Mouse (Mus musculus): ENCODE data around the gene Tshz2. TPM values are rescaled to one million over a fixed set of nuclear protein-coding genes. Genes with fewer than 3 reads are reported as not detected.

Gene Tshz2
- polyA plus RNA-seq, 1 experiment from 2014 or later, result 36.3 TPM

DNA sequence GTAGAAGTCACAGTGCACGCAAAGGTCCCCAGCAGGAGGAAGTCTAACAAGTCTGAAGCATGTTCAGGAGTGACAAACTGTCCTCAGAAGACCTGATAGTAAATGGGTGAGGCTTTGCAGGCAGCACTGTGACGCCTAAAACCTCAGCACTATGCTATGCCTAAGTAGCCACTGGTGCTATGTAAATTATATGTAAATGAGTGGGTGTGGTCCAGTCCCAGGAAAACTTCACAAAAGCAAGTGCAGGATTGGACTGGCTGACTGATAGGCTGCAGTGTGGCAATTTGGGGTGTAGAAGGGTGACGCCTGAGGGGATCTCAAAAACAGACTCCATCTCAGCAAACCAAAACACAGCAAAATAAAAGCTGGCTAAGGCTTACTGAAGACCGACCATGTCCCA, 277.8 kb downstream of the Tshz2 start:
- Histone ChIP-seq H3K27me3 (no peaks in the 10 kb centered on the region), H3K36me3 (no peaks in the 10 kb centered on the region), H3K9ac (no peak overlapping the region), H3K9me3 (no peaks in the 10 kb centered on the region), H3K4me2 (no peak overlapping the region), H3K4me1 (replicated peaks) (0 out of 2 replicates have a peak, but pooled peaks cover 3% of the 10 kb centered on the region), H3K27ac (replicated peaks) (no peak overlapping the region), H3K4me3 (no peak overlapping the region)
- ATAC-seq (ENCODE audit: low FRiP score, low read depth), result no peak
- WGBS, result 63% methylated on average over 4 of the region's 4 CpGs

DNA sequence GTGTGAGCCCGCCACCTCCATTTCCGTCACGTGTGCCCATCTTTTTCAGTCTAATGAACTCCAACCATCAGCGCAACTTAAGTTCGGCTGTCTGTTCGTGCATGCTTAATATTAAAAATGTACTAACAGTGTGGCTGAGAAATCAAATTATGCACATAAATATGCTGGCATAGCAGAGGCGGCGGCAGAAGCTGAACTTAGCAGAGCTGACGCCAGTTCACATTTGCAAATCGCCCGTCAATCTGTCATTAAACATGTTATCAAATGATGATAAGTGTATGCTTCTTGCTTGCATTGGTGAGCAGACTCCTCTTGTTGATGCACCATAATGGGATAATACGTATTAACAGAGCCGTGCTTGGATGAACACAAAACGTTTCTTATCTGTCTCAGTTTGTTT, 280.0 kb downstream of the Tshz2 start:
- 0 out of 2 replicates have a peak, but pooled peaks cover 3% of the 10 kb centered on the region for H3K4me1 ChIP-seq (replicated peaks)
- 0 out of 2 replicates have a peak overlapping the region, but pooled peaks have one; percentile 1 for H3K4me2 ChIP-seq
- H3K36me3 ChIP-seq, result no peaks in the 10 kb centered on the region
- no peaks in the 10 kb centered on the region for H3K9me3 ChIP-seq
- 69% methylated on average over 14 of the region's 14 CpGs for WGBS
- no peak overlapping the region for H3K9ac ChIP-seq
- H3K4me3 ChIP-seq, result no peak overlapping the region
- H3K27me3 ChIP-seq, result no peaks in the 10 kb centered on the region
- H3K27ac ChIP-seq (replicated peaks), result 0 out of 2 replicates have a peak overlapping the region, but pooled peaks have one; percentile 25
- no peak for ATAC-seq (ENCODE audit: low FRiP score, low read depth)

DNA sequence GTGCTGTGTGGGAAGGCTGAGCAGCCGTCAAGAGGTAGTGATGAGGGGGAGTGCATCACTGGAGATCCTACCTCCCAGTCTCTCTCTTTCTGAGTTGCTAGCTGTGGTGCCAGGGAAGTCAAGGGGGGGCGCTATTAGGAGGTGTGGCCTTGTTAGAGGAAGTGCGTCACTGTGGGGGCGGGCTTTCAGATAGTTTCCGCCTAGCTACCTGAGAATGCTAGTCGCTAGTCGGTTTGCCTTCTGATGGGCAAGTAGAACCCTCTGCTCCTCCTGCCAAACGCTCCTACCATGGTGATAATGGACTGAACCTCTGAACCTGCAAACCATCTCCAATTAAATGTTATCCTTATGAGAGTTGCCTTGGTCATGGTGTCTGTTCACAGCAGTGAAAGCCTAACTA, 282.1 kb downstream of the Tshz2 start:
- Histone ChIP-seq H3K4me1 (replicated peaks) (0 out of 2 replicates have a peak, but pooled peaks cover 3% of the 10 kb centered on the region), H3K36me3 (no peaks in the 10 kb centered on the region), H3K27ac (replicated peaks) (no peak overlapping the region), H3K27me3 (no peaks in the 10 kb centered on the region), H3K4me3 (no peak overlapping the region), H3K4me2 (no peak overlapping the region), H3K9ac (no peak overlapping the region), H3K9me3 (no peaks in the 10 kb centered on the region)
- ATAC-seq (ENCODE audit: low FRiP score, low read depth), result no peak
- WGBS, result 81% methylated on average over 8 of the region's 8 CpGs

DNA sequence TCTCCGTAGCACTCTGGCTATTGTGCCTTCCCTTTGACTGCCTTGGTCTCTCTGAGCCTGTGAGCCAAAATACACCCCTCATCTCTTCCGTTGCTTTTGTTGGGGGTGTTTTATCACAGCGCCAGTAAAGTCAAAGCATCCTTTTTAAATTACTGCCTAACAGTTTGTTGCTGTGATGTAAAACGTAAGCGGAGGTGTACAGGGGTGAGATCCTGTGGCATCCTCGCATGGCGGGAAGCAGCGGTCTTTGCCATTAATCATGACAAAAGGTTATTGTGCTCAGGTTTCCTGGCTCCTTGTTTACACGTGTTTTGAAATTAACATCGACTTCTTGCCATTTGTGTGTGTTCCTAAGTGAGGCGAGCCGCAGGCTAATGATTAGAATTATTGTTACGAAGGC, 282.5 kb downstream of the Tshz2 start:
- H3K4me1 ChIP-seq (replicated peaks), result 0 out of 2 replicates have a peak, but pooled peaks cover 3% of the 10 kb centered on the region
- no peak for ATAC-seq (ENCODE audit: low FRiP score, low read depth)
- no peaks in the 10 kb centered on the region for H3K36me3 ChIP-seq
- no peaks in the 10 kb centered on the region for H3K9me3 ChIP-seq
- H3K9ac ChIP-seq, result no peak overlapping the region
- H3K27ac ChIP-seq (replicated peaks), result no peak overlapping the region
- H3K4me2 ChIP-seq, result no peak overlapping the region
- no peaks in the 10 kb centered on the region for H3K27me3 ChIP-seq
- H3K4me3 ChIP-seq, result no peak overlapping the region
- WGBS, result 63% methylated on average over 13 of the region's 13 CpGs

DNA sequence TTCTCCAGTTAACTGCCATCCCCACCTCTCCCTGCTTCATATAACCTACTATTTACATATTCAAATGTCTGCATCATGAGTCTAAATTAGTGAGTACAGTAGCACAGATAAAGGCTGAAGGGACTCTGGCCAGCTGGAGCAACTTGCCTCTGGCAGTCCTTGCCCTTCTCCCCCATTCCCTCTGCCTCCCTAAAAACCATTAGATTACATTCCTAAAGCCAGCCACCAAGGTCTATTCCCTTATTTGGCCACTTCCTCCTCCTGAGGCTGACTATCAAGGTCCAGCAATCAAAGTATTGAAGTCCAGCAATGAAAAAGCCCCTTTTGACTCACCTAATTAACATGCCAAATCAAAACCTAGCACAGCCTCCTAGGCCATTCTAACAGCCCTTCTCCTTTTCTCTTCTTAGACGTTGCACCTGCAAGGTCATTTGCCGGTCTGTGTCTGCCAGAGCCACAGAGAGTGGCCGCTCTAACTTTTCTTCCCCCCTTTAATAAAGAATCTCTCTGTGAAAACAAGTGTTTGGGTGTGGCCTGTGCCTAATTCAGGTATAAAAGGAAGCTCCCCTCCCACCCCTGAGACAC, 286.4 kb downstream of the Tshz2 start:
- H3K9ac ChIP-seq, result no peak overlapping the region
- H3K4me2 ChIP-seq, result no peak overlapping the region
- H3K36me3 ChIP-seq, result no peaks in the 10 kb centered on the region
- no peaks in the 10 kb centered on the region for H3K4me1 ChIP-seq (replicated peaks)
- no peak overlapping the region for H3K4me3 ChIP-seq
- whole genome bisulfite sequencing, result 72% methylated on average over 3 of the region's 3 CpGs
- ATAC-seq (ENCODE audit: low FRiP score, low read depth), result no peak
- no peaks in the 10 kb centered on the region for H3K27me3 ChIP-seq
- H3K9me3 ChIP-seq, result no peaks in the 10 kb centered on the region
- H3K27ac ChIP-seq (replicated peaks), result no peak overlapping the region

DNA sequence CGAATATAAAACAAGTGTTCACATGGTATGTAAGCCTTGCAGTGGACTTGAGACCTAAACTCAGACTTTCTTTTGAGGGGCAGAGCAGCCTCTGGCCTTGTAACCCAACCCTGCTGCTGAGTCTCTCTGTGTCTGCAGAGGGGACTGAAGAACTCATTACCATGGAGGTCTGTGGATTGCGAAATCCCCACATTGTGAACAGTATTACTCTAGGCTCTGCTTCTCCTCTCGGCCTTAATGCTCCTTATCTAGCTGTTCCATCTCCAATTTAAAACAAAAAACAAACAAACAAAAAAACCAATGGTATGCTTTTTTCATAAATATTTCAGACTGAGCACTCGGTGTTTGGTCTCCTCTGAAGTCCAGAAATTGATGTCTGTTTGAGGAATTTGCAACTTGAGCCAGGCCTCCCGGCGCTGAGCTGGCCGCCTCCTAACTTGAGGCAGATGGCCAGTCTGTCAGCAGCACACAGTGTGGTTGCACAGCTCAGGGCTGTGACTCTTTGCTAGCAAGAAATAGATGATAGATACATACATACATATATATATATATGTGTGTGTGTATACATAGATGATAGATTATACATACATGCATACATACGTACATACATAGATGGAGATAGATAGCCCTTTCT, 291.5 kb downstream of the Tshz2 start:
- no peak for ATAC-seq (ENCODE audit: low FRiP score, low read depth)
- no peak overlapping the region for H3K27ac ChIP-seq (replicated peaks)
- H3K4me1 ChIP-seq (replicated peaks), result peaks cover 14% of the 10 kb centered on the region
- 84% methylated on average over 8 of the region's 8 CpGs for WGBS
- no peak overlapping the region for H3K4me2 ChIP-seq
- no peaks in the 10 kb centered on the region for H3K27me3 ChIP-seq
- H3K9me3 ChIP-seq, result no peaks in the 10 kb centered on the region
- H3K36me3 ChIP-seq, result no peaks in the 10 kb centered on the region
- H3K9ac ChIP-seq, result no peak overlapping the region
- H3K4me3 ChIP-seq, result no peak overlapping the region

DNA sequence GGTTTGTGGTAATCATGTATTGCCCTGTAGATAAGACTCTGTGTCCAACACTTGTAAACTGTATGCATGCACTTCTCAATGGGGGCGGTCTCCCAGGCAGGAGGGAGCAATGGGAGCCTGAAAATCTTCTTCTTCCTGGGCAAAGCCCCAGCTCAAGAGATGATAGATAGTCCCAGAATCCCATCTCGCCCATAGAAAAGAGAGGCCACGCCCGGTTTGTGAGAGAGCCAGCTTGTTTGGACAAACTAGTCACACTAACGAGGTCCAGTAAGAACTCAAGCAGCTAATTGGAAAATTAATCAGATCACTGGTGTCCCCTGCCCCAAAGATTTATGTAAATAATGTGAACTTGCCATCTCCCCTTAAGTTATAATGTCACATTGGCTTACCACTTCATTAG, 292.7 kb downstream of the Tshz2 start:
- no peak for ATAC-seq (ENCODE audit: low FRiP score, low read depth)
- H3K9me3 ChIP-seq, result no peaks in the 10 kb centered on the region
- 79% methylated on average over 5 of the region's 5 CpGs for WGBS

DNA sequence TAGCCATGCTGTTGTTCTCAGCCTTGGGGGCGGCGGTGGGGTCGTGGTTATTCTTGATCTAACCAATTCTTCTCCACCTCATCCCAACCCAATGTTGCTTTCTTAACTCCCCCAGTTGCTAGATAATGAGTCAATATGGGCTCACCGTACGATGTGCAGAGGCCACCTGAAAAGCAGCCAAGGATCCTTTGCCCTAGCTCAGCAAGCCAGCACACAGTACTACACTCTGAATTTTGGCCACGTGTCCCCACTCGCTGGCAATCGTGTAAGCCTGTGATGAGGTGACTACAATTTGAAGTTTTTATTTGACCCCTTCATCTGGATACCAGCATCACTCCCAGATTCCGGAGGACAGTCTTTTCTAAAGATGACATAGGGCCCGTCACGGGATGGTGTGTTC, 293.2 kb downstream of the Tshz2 start:
- Histone ChIP-seq H3K36me3 (no peaks in the 10 kb centered on the region), H3K4me3 (no peak overlapping the region), H3K27me3 (no peaks in the 10 kb centered on the region), H3K4me1 (replicated peaks) (peaks cover 23% of the 10 kb centered on the region), H3K27ac (replicated peaks) (no peak overlapping the region), H3K4me2 (no peak overlapping the region), H3K9ac (no peak overlapping the region), H3K9me3 (no peaks in the 10 kb centered on the region)
- ATAC-seq (ENCODE audit: low FRiP score, low read depth), result no peak
- 82% methylated on average over 11 of the region's 11 CpGs for WGBS

More for the DNA sequence above, 292.7 kb downstream of the Tshz2 start:
- H3K4me1 ChIP-seq (replicated peaks), result peaks cover 23% of the 10 kb centered on the region
- no peak overlapping the region for H3K4me3 ChIP-seq
- H3K27ac ChIP-seq (replicated peaks), result no peak overlapping the region
- H3K4me2 ChIP-seq, result no peak overlapping the region
- no peak overlapping the region for H3K9ac ChIP-seq
- no peaks in the 10 kb centered on the region for H3K27me3 ChIP-seq
- no peaks in the 10 kb centered on the region for H3K36me3 ChIP-seq

DNA sequence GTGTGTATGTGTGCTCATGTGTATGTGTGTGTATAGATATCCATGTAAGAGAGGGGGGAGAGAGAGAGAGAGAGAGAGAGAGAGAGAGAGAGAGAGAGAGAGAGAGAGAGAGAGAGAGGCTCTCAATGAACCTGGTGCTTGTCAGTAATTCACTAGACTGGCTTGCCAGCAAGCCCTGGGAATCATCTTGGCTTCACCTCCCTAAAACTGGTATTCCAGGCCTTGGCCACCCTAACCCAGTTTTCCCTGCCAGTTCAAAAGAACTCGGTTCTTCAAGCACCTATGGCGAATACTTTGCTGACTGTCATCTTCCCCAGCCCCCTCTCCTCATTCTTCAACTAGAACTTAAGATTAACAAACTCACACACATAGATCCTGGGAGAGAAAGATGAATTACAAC, 294.6 kb downstream of the Tshz2 start:
- no peaks in the 10 kb centered on the region for H3K9me3 ChIP-seq
- no peak overlapping the region for H3K4me2 ChIP-seq
- H3K27ac ChIP-seq (replicated peaks), result no peak overlapping the region
- 84% methylated on average over 2 of the region's 2 CpGs for WGBS
- H3K36me3 ChIP-seq, result no peaks in the 10 kb centered on the region
- no peaks in the 10 kb centered on the region for H3K27me3 ChIP-seq
- ATAC-seq (ENCODE audit: low FRiP score, low read depth), result no peak
- H3K4me3 ChIP-seq, result no peak overlapping the region
- peaks cover 23% of the 10 kb centered on the region for H3K4me1 ChIP-seq (replicated peaks)
- no peak overlapping the region for H3K9ac ChIP-seq

DNA sequence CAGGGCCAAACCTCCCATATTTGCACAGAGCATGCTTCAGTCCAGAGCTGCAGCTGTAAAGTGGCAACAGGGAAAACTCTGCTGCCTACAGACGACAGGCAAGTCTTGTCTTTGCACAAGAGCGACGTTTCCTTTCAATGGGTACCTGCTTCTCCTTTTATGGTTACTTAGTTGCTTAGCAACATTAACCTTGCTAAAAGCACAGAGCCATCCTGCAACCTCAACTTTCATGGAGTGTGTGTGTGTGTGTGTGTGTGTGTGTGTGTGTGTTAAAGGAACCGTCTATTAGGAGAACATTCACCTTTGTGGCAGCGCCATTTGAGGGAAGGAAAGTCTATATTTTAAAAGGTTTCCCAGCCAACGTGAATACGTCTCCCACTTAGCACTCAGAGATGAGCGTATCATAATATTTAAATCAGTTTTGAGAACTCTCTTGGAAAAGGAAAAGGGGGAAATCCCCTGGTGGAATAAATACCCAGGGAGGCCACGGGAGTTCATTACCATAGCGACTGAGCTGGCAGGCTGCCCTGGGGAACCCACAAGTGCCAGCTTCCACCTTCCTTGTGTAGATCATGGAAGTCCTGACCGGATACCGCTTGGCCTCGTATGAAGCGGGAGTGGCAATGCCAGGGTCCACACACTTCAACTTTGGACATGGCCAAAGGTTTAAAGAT, 295.8 kb downstream of the Tshz2 start:
- no peak for ATAC-seq (ENCODE audit: low FRiP score, low read depth)
- Histone ChIP-seq H3K27ac (replicated peaks) (no peak overlapping the region), H3K9me3 (no peaks in the 10 kb centered on the region), H3K4me2 (no peak overlapping the region), H3K36me3 (no peaks in the 10 kb centered on the region), H3K27me3 (no peaks in the 10 kb centered on the region), H3K9ac (no peak overlapping the region), H3K4me3 (no peak overlapping the region), H3K4me1 (replicated peaks) (peaks cover 23% of the 10 kb centered on the region)
- 42% methylated on average over 14 of the region's 14 CpGs for WGBS

DNA sequence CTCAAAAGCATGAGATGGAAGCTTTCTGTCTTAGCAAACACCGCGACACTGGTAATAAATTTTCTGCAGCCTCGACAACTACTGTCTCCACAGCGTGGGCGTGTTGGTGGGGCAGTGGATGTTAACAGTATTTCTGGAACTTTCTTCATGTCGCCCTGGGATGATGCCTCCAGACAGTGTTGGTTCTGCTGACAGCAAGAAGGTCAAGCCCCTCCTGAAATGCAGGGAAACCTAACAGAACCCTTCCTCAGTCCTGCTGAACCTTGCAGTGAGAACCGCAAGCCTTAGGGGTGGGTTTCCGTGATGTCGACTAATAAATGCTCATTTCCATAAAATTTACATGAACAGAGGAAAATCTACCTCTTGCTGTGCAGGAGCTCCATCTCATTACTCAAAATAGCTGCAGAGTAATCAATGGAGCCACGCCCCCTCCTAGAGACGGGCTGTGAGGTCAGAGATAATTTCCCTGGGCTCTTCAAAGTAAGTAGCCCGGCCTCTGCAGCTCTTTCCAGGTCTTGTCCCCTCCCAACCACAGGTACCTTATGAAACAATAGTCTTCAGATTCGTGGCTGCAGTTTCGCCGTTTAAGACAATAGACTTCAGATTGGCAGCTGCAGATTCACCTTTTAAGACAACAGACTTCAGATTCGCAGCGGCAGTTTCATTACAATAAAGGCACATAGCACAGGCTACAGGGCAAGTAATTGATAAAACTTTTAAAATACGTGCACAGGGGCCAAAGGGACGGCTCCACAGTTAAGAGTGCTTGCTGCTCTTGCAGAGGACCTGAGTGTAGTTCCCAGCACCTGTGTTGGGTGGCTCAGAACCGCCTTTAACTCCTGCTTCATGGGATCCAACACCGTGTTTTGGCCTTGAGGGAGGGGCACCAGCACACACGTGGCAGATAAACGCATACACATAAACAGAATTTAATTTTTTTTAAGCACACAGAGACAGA, 297.0 kb downstream of the Tshz2 start:
- Histone ChIP-seq H3K36me3 (no peaks in the 10 kb centered on the region), H3K4me3 (peak overlapping the region; percentile 40), H3K9me3 (no peaks in the 10 kb centered on the region), H3K9ac (peak overlapping the region; percentile 37; the same call in 1 of the 2 replicates), H3K27me3 (no peaks in the 10 kb centered on the region), H3K27ac (replicated peaks) (peak overlapping the region; percentile 56), H3K4me2 (peak overlapping the region; percentile 64), H3K4me1 (replicated peaks) (peaks cover 23% of the 10 kb centered on the region)
- ATAC-seq (ENCODE audit: low FRiP score, low read depth), result peak; percentile 70; the same call in 1 of the 2 replicates
- WGBS, result 45% methylated on average over 23 of the region's 23 CpGs
